Mouse (Mus musculus) embryo, embryonic 9.5 days (tissue): ENCODE measurements at regions not wholly inside any gene's neighbourhood (a gene's known extent, or its start where the extent isn't known, plus 50 kb on each side); places are given as distances from the start of the nearest gene placed in this dataset.

Experiments
- DNase-seq: peaks from one replicate; pipeline ENCODE4 v3.0.0-alpha.2; 2017; ENCODE audit errors: extremely low spot score

- no peak for DNase-seq
These were observed 71.8 kb downstream of the Gm525 start for GRCm38 (mm10) chr11:89145281-89145945.

DNA sequence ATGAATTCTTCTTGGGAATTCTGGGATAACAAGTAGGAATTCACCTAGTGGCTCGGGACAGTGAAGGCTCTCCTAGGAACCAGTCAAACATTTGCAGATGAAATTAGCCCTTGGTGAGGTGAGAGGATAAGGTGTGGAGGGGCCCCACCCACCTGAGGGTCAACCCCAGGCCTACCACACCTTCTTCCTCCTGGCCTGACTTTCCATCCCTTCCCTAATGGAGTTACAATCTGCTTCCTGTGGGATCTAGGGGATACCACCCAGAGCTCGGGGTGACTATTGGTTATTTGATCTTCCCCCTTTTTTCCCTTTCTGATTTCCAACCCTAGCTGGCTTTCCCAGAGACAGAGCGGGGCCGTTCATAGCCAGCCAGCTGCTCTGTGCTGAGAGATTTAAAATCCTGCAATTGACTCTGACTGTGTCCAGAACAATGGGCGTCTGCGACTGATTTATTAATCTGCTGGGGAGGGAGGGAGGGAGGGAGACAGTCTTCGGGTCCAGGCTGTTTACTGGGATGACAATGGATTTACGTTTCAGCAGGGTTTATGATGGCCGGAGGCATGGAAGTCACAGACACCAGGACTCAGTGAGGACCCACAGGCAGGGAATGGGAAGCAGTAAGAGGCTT, 69.0 kb downstream of the Gm525 start:
- no peak for DNase-seq
